Mouse (Mus musculus) erythroblast, embryonic 14.5 days (primary cell): ENCODE measurements around the gene Cep68.

ENCODE experiments used
- GATA1 ChIP-seq: IDR thresholded peaks from 2 replicates; pipeline ENCODE4 v1.6.1; 2012; ENCODE audit warnings: low read length, inconsistent platforms, mixed read lengths
- TAL1 ChIP-seq: IDR thresholded peaks from 3 replicates; pipeline ENCODE4 v1.6.1; 2012; ENCODE audit warnings: low read length, inconsistent platforms, mixed read lengths

DNA sequence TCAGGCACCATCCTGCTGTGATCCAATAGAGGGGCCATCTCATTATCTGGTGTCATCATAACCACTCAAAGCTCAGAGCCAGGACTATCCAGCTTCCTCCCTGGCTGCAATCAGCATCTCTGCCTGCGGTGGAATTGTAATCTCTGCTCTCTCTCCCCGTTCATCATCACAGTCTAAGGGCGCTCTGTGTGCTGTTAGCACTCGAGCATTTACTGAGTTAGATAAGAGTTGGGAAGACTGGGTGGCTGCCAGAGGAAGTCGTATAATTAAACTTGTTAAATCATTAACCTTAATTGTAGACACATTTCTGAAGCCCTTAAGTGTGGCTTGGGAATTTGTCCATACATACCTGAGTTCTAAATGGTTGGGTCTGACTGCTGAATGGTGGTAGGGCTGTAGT is 29.5 kb upstream of the Cep68 start:
- no peak for TF ChIP-seq GATA1
- TF ChIP-seq TAL1, result no peak
